Mouse (Mus musculus) cerebellum, adult 2 months (tissue): ENCODE measurements at regions not wholly inside any gene's neighbourhood (a gene's known extent, or its start where the extent isn't known, plus 50 kb on each side); places are given as distances from the start of the nearest gene placed in this dataset.

Experiments used
- CTCF ChIP-seq: fragments of 200-500 bp; IDR thresholded peaks from 2 replicates; pipeline ENCODE4 v1.5.1; 2011; ENCODE audit warnings: low read depth, mild to moderate bottlenecking, control low read depth, low read length, moderate library complexity, borderline replicate concordance; ENCODE audit not compliant: insufficient read depth
- POLR2A ChIP-seq: fragments of 200-500 bp; IDR thresholded peaks from 2 replicates; pipeline ENCODE4 v1.6.1; 2011; ENCODE audit warnings: low read length, control low read depth, borderline replicate concordance; ENCODE audit not compliant: insufficient read depth

- TF ChIP-seq CTCF (no peak), POLR2A (no peak)
Observed at GRCm38 (mm10) chr13:5546937-5547336, 314.3 kb upstream of the Klf6 start.
